Mouse (Mus musculus) hindbrain, postnatal 0 days (tissue): ENCODE measurements around the gene Tbc1d14. TPM values are rescaled to one million over a fixed set of nuclear protein-coding genes. Genes with fewer than 3 reads are reported as not detected.

Experiments
- ATAC-seq: fragments of 200-750 bp; cut with Nextera tagmentation; 2 replicates; pipeline ENCODE4 v1.8.0; 2017; ENCODE audit warnings: mild to moderate bottlenecking, moderate TSS enrichment, moderate library complexity
- DNase-seq: peaks from one replicate; pipeline ENCODE4 v3.0.0-alpha.2; 2015; ENCODE audit warnings: low spot score
- H3K27ac ChIP-seq: fragments of 300-500 bp; sonication (generic); 2 replicates; pipeline ENCODE4 v1.5.1; 2014; ENCODE audit warnings: mild to moderate bottlenecking
- H3K27me3 ChIP-seq: fragments of 300-500 bp; sonication (generic); 2 replicates; pipeline ENCODE4 v1.6.1; 2014; ENCODE audit warnings: low read length, mixed read lengths; ENCODE audit not compliant: insufficient read depth
- H3K36me3 ChIP-seq: fragments of 300-500 bp; sonication (generic); 2 replicates; pipeline ENCODE4 v1.6.1; 2014; ENCODE audit warnings: low read length, mixed read lengths; ENCODE audit not compliant: insufficient read depth
- H3K4me1 ChIP-seq: fragments of 300-500 bp; sonication (generic); 2 replicates; pipeline ENCODE4 v1.6.1; 2014; ENCODE audit warnings: antibody characterized with exemption, low read length, mixed read lengths; ENCODE audit not compliant: insufficient read depth
- H3K4me2 ChIP-seq: fragments of 300-500 bp; sonication (generic); 2 replicates; pipeline ENCODE4 v1.6.1; 2014; ENCODE audit warnings: low read depth, mild to moderate bottlenecking, low read length, moderate library complexity, mixed read lengths
- H3K4me3 ChIP-seq: fragments of 300-500 bp; sonication (generic); 2 replicates; pipeline ENCODE4 v1.5.1; 2014; ENCODE audit warnings: low read length
- H3K9ac ChIP-seq: fragments of 300-500 bp; sonication (generic); replicated peaks from 2 replicates; pipeline ENCODE4 v1.6.1; 2014; ENCODE audit warnings: mild to moderate bottlenecking, low read length, moderate library complexity, mixed read lengths
- H3K9me3 ChIP-seq: fragments of 300-500 bp; sonication (generic); 2 replicates; pipeline ENCODE4 v1.6.1; 2016; ENCODE audit warnings: low read length, mixed read lengths
- CTCF ChIP-seq: IDR thresholded peaks from 2 replicates; pipeline ENCODE4 v1.5.1; 2016; ENCODE audit warnings: antibody characterized with exemption, control low read depth, low read depth
- WGBS: fragments of 180-500 bp; shearing (Covaris S2); extraction: QIAGEN DNeasy Blood & Tissue Kit; methylation state at CpG from one replicate; pipeline ENCODE4 v1.1.7; 2014; 5-methylcytosine and 5-hydroxymethylcytosine counted together
- polyA plus RNA-seq: library from polyadenylated mRNA; unstranded; fragments of >200 nt; fragmentation: Nextera tagmentation; extraction: Ambion mirVana; gene quantifications from 2 replicates; pipeline ENCODE4 v1.2.1, GENCODE M21; 2015
- total RNA-seq: library from RNA; depleted of rRNA; stranded (reverse); fragments of >200 nt; gene quantifications from 2 replicates; pipeline ENCODE4 v1.2.3, GENCODE M21; 2014

Gene Tbc1d14
- total and polyA plus RNA-seq, 2 experiments from 2014 or later: 22.9 to 46.4 TPM

GRCm38 (mm10) chr5:36462810-36463209, 130.3 kb downstream of the Tbc1d14 start:
- ATAC-seq (no peak), DNase-seq (peak; percentile 57)
- Histone ChIP-seq H3K9me3 (no peaks in the 10 kb centered on the region), H3K4me3 (no peak overlapping the region), H3K4me2 (no peak overlapping the region), H3K27ac (no peak overlapping the region), H3K9ac (no peak overlapping the region), H3K36me3 (no peaks in the 10 kb centered on the region), H3K27me3 (no peaks in the 10 kb centered on the region), H3K4me1 (no peaks in the 10 kb centered on the region; the same call in 1 of the 2 replicates)
- 24% methylated on average over 7 of the region's 7 CpGs for WGBS
- TF ChIP-seq CTCF: peak; percentile 85

GRCm38 (mm10) chr5:36461231-36461630, 131.8 kb downstream of the Tbc1d14 start:
- Histone ChIP-seq H3K9me3 (no peaks in the 10 kb centered on the region), H3K4me1 (no peaks in the 10 kb centered on the region; the same call in 1 of the 2 replicates), H3K27ac (no peak overlapping the region), H3K27me3 (no peaks in the 10 kb centered on the region), H3K36me3 (no peaks in the 10 kb centered on the region), H3K4me3 (no peak overlapping the region), H3K9ac (no peak overlapping the region), H3K4me2 (no peak overlapping the region)
- TF ChIP-seq CTCF: no peak
- 75% methylated on average over 2 of the region's 2 CpGs for WGBS
- ATAC-seq (no peak), DNase-seq (no peak)

GRCm38 (mm10) chr5:36460712-36461111, 132.4 kb downstream of the Tbc1d14 start:
- ATAC-seq (no peak), DNase-seq (no peak)
- Histone ChIP-seq H3K27me3 (no peaks in the 10 kb centered on the region), H3K4me1 (no peaks in the 10 kb centered on the region), H3K36me3 (no peaks in the 10 kb centered on the region), H3K9ac (no peak overlapping the region), H3K9me3 (no peaks in the 10 kb centered on the region), H3K4me2 (no peak overlapping the region), H3K4me3 (no peak overlapping the region), H3K27ac (no peak overlapping the region)
- no peak for TF ChIP-seq CTCF
- 83% methylated on average over 2 of the region's 2 CpGs for WGBS

GRCm38 (mm10) chr5:36458926-36459325, 134.2 kb downstream of the Tbc1d14 start:
- Histone ChIP-seq H3K4me2 (no peak overlapping the region), H3K27ac (no peak overlapping the region), H3K4me3 (no peak overlapping the region), H3K27me3 (no peaks in the 10 kb centered on the region), H3K4me1 (no peaks in the 10 kb centered on the region), H3K9me3 (no peaks in the 10 kb centered on the region), H3K9ac (no peak overlapping the region), H3K36me3 (no peaks in the 10 kb centered on the region)
- TF ChIP-seq CTCF: peak; percentile 70
- WGBS: 14% methylated on average over 4 of the region's 4 CpGs
- DNase-seq: peak; percentile 54
- ATAC-seq: no peak

GRCm38 (mm10) chr5:36457706-36458105, 135.4 kb downstream of the Tbc1d14 start:
- 78% methylated on average over 4 of the region's 4 CpGs for WGBS
- no peaks in the 10 kb centered on the region for H3K9me3 ChIP-seq
- ATAC-seq: no peak
- H3K9ac ChIP-seq: no peak overlapping the region
- DNase-seq: no peak
- TF ChIP-seq CTCF: no peak
- no peak overlapping the region for H3K27ac ChIP-seq
- H3K4me1 ChIP-seq: no peaks in the 10 kb centered on the region
- H3K27me3 ChIP-seq: no peaks in the 10 kb centered on the region
- no peaks in the 10 kb centered on the region for H3K36me3 ChIP-seq
- H3K4me2 ChIP-seq: no peak overlapping the region
- no peak overlapping the region for H3K4me3 ChIP-seq

GRCm38 (mm10) chr5:36452821-36453220, 140.3 kb downstream of the Tbc1d14 start:
- Histone ChIP-seq H3K4me1 (no peaks in the 10 kb centered on the region), H3K9ac (no peak overlapping the region), H3K4me3 (no peak overlapping the region), H3K9me3 (no peaks in the 10 kb centered on the region), H3K36me3 (no peaks in the 10 kb centered on the region), H3K27me3 (no peaks in the 10 kb centered on the region), H3K4me2 (no peak overlapping the region), H3K27ac (no peak overlapping the region)
- no peak for ATAC-seq
- no peak for TF ChIP-seq CTCF
- 78% methylated on average over 6 of the region's 6 CpGs for WGBS
- no peak for DNase-seq

- no peak overlapping the region for H3K4me3 ChIP-seq
- WGBS: 47% methylated on average over 10 of the region's 10 CpGs
- H3K36me3 ChIP-seq: no peaks in the 10 kb centered on the region
- peak; percentile 58 for ATAC-seq
- peak; percentile 42 for DNase-seq
- no peaks in the 10 kb centered on the region for H3K9me3 ChIP-seq
- no peaks in the 10 kb centered on the region for H3K27me3 ChIP-seq
- no peak overlapping the region for H3K27ac ChIP-seq
- TF ChIP-seq CTCF: no peak; the same call in 1 of the 2 replicates
- H3K4me1 ChIP-seq: no peaks in the 10 kb centered on the region
- H3K4me2 ChIP-seq: no peak overlapping the region
- H3K9ac ChIP-seq: no peak overlapping the region
These were observed 141.1 kb downstream of the Tbc1d14 start for GRCm38 (mm10) chr5:36451872-36452389.
